Mouse (Mus musculus): ENCODE data around the gene Trabd. TPM values are rescaled to one million over a fixed set of nuclear protein-coding genes. Genes with fewer than 3 reads are reported as not detected.

Trabd gene
- polyA plus RNA-seq (2012; rRNA removed), result 41.0 and 43.0 TPM in 2 replicates

GRCm38 (mm10) chr15:89074613-89075477 lies at the start of gene Trabd:
TSS of gene Trabd (plus strand) at chr15:89075124.

GRCm38 (mm10) chr15:89059161-89059931 lies 15.6 kb upstream of the Trabd start, which contains the start of gene Panx2:
TSS of gene Panx2 (plus strand) at chr15:89059734.

GRCm38 (mm10) chr15:89088607-89089247 lies 13.8 kb downstream of the Trabd start, which contains the start of gene Selenoo:
TSS of gene Selenoo (plus strand) at chr15:89089084.

GRCm38 (mm10) chr15:89122649-89123366 lies 47.9 kb downstream of the Trabd start, which contains the start of gene Tubgcp6:
TSS of gene Tubgcp6 (minus strand) at chr15:89123112.

GRCm38 (mm10) chr15:89128382-89129350 lies 53.7 kb downstream of the Trabd start, which contains the start of gene Hdac10:
TSS of gene Hdac10 (minus strand) at chr15:89128700.

Other genes with a start within 250 kb of the Trabd start
- 15.7 and 18.5 TPM in 2 replicates for gene Pim3, start 212.9 kb upstream of the Trabd start, polyA plus RNA-seq (2012; rRNA removed)
- 0.29 and 0.53 TPM in 2 replicates for gene Ttll8, start 120.7 kb upstream of the Trabd start, polyA plus RNA-seq (2012; rRNA removed)
- gene Mlc1, start 96.1 kb upstream of the Trabd start, polyA plus RNA-seq (2012; rRNA removed), result 9.9 and 17.6 TPM in 2 replicates
- gene Mov10l1, start 92.2 kb upstream of the Trabd start, polyA plus RNA-seq (2012; rRNA removed), result not detected in 2 replicates
- 12.5 and 14.4 TPM in 2 replicates for gene Panx2, start 15.4 kb upstream of the Trabd start, polyA plus RNA-seq (2012; rRNA removed)
- 38.6 and 40.2 TPM in 2 replicates for gene Selenoo, start 14.0 kb downstream of the Trabd start, polyA plus RNA-seq (2012; rRNA removed)
- 39.6 and 40.3 TPM in 2 replicates for gene Tubgcp6, start 48.0 kb downstream of the Trabd start, polyA plus RNA-seq (2012; rRNA removed)
- gene Hdac10, start 53.6 kb downstream of the Trabd start, polyA plus RNA-seq (2012; rRNA removed), result 43.2 and 45.5 TPM in 2 replicates
- 15.5 TPM in 2 replicates for gene Mapk12, start 65.6 kb downstream of the Trabd start, polyA plus RNA-seq (2012; rRNA removed)
- 63.8 and 66.3 TPM in 2 replicates for gene Mapk11, start 74.5 kb downstream of the Trabd start, polyA plus RNA-seq (2012; rRNA removed)
- gene Plxnb2, start 105.7 kb downstream of the Trabd start, polyA plus RNA-seq (2012; rRNA removed), result 177 and 193 TPM in 2 replicates
- gene Dennd6b, start 121.4 kb downstream of the Trabd start, polyA plus RNA-seq (2012; rRNA removed), result 137 and 147 TPM in 2 replicates
- gene Ppp6r2, start 136.4 kb downstream of the Trabd start, polyA plus RNA-seq (2012; rRNA removed), result 132 and 154 TPM in 2 replicates
- gene Sbf1, start 240.2 kb downstream of the Trabd start, polyA plus RNA-seq (2012; rRNA removed), result 177 and 203 TPM in 2 replicates
- 0.04 and 0.06 TPM in 2 replicates for gene Adm2, start 247.6 kb downstream of the Trabd start, polyA plus RNA-seq (2012; rRNA removed)

All from central nervous system, embryonic 14 days (tissue).